Mouse (Mus musculus) spleen, adult 2 months (tissue): Measurements from ENCODE around the gene Sidt2.

ENCODE experiments used
- CTCF ChIP-seq: fragments of 200-500 bp; IDR thresholded peaks from 2 replicates; pipeline ENCODE4 v1.5.1; 2011; ENCODE audit warnings: mild to moderate bottlenecking, inconsistent platforms; ENCODE audit not compliant: insufficient read depth, insufficient read length, insufficient replicate concordance; ENCODE audit errors: extremely low read depth
- POLR2A ChIP-seq: fragments of 200-500 bp; IDR thresholded peaks from 2 replicates; pipeline ENCODE4 v1.6.1; 2011; ENCODE audit warnings: low read depth, low read length, inconsistent platforms

GRCm38 (mm10) chr9:46004529-46004928, 49.5 kb upstream of the Sidt2 start:
- TF ChIP-seq CTCF (no peak), POLR2A (no peak)
